Mouse (Mus musculus) MEL-GATA-1-ER (cell line): ENCODE results near the gene Gm21885.

ENCODE experiments used
- DNase-seq: peaks from one replicate; pipeline ENCODE4 v3.0.0-alpha.2; 2012; ENCODE audit warnings: low read depth; ENCODE audit errors: extremely low read depth

Gm21885 gene

GRCm38 (mm10) chr11:94318056-94318455, 36.4 kb downstream of the Gm21885 start:
- no peak for DNase-seq

- DNase-seq, result no peak
These were observed 39.6 kb downstream of the Gm21885 start for GRCm38 (mm10) chr11:94320969-94321930.

- DNase-seq, result peak; percentile 59
These were observed 40.3 kb downstream of the Gm21885 start, which contains the start of gene Luc7l3 for GRCm38 (mm10) chr11:94321931-94322400. TSS of gene Luc7l3 (minus strand) at chr11:94321988.

GRCm38 (mm10) chr11:94322636-94323035, 41.0 kb downstream of the Gm21885 start:
- no peak for DNase-seq

GRCm38 (mm10) chr11:94323271-94323925, 41.7 kb downstream of the Gm21885 start:
- no peak for DNase-seq

- DNase-seq, result no peak
These were observed 42.9 kb downstream of the Gm21885 start for GRCm38 (mm10) chr11:94324618-94325017.

- no peak for DNase-seq
These were observed 45.3 kb downstream of the Gm21885 start for GRCm38 (mm10) chr11:94326961-94327411.

GRCm38 (mm10) chr11:94327693-94328643, 46.3 kb downstream of the Gm21885 start, which contains the start of gene Ankrd40:
TSS of gene Ankrd40 (plus strand) at chr11:94328001.
- peak; percentile 69 for DNase-seq

GRCm38 (mm10) chr11:94328644-94329025, 47.0 kb downstream of the Gm21885 start:
- DNase-seq, result no peak

- DNase-seq, result no peak
These were observed 47.7 kb downstream of the Gm21885 start for GRCm38 (mm10) chr11:94329270-94329891.

- no peak for DNase-seq
These were observed 48.5 kb downstream of the Gm21885 start for GRCm38 (mm10) chr11:94330211-94330610.

GRCm38 (mm10) chr11:94332726-94333125, 51.1 kb downstream of the Gm21885 start:
- no peak for DNase-seq

GRCm38 (mm10) chr11:94334386-94334968, 52.8 kb downstream of the Gm21885 start:
- no peak for DNase-seq
